Mouse (Mus musculus): ENCODE measurements at regions not wholly inside any gene's neighbourhood (a gene's known extent, or its start where the extent isn't known, plus 50 kb on each side); places are given as distances from the start of the nearest gene placed in this dataset.

- no peak for DNase-seq
These were observed 282.2 kb upstream of the Cdh6 start for GRCm38 (mm10) chr15:13455560-13456219.

DNA sequence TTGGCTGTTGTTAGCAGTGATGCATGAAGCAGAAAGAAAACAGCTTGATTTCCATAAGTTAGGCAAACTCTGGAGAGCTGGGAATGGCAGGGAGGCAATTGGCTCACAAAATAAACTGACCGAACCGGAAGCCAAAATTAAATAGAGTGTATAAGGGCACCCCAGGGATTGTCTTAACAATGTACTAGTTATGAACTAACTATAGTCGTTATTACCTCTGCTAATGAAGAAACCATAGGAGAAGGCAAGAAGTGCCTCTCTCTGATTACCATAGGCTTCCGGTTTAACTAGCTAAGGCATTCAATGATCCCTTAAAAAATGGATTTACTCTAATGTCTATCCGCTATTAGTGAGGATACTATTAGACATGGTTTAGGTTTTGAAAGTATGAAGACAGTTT is 276.9 kb upstream of the Cdh6 start:
- no peak for DNase-seq

DNA sequence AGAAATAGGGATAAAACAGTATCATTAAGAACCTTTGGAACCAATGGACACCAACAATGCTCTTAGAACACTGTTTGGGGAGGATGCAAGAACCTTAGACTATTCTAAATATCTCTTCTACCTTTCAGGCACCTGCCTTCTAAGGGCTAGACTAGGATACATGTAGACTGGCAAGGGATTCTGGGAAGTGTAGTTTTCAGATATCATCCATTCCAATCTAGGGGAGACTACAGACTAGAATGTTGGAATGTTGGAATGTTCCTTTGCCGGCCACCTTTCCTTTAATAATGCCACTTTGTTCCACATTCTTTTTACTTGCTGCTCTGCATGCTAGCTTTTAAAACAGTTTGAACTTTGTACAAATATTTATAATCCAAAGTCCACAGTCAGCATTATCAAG is 261.1 kb upstream of the Cdh6 start:
- no peak for DNase-seq

GRCm38 (mm10) chr15:13432971-13433370 is 259.5 kb upstream of the Cdh6 start:
- no peak for DNase-seq

DNA sequence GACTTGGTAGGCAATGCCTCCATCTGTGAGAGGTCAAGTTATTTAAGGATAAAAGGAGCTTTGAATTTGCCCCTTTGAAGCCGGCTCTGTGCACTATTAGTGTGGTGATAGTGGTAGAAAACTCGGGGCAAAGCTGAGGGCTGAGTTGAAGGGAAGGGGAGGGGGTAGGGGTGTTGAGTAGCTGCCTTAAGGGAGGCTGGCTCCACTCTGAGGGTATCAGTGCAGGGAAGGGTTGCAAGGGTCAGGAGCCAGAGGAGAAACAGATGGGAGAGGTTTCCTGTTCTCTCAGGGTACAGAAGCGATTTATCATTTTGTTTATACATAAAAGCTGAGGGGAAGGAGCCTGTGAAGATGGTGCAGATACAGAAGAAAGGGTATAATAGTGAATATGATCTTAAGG is 246.1 kb upstream of the Cdh6 start:
- DNase-seq: no peak

DNA sequence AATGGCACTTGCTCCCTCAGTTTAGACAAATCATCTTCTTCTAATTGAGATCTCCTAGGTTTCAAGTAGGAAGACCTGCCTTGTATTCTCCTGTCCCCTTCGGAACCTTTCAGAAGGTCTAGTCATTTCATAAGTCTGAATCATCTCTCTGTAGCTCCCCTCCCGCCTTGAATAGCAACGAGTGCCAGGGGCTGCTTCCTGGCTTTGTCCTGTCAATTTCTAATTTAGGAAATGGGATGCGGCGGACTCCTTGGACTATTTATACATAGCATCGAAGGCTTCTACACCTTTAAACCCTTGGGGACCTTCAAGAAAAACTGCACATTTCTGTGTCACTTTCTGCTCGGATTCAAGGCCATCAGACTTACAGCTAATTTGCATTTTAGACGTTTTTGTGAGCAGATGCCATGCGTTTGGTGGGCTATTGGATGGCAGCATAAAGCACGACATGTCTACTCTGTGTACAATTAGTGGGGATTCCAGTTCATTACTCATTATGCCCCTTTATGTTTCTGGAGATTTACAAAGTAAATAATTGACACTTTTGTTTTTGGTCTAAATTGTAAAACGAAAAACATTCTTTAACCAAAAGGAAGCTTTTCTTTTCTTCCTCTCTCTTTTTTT is 236.7 kb upstream of the Cdh6 start:
- DNase-seq: no peak

DNA sequence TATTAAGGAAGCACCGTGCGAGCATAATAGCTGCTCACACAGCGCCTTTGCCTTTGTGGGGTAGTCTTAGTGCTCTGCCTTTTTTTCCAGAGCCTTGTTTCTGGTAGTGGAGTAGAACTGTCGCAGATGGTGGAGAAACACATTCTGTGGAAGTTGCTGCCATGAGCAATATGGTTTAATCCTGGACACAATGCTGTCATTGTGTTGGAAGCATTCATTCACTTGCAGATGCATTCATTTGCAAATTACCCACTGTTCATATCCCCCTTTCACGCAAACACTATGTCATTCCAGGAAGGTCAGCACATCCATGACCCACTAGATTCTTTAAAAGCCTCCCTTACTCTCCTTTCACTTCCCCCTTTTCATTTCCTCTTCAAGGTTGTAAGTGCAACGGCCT is 219.7 kb upstream of the Cdh6 start:
- no peak for DNase-seq

DNA sequence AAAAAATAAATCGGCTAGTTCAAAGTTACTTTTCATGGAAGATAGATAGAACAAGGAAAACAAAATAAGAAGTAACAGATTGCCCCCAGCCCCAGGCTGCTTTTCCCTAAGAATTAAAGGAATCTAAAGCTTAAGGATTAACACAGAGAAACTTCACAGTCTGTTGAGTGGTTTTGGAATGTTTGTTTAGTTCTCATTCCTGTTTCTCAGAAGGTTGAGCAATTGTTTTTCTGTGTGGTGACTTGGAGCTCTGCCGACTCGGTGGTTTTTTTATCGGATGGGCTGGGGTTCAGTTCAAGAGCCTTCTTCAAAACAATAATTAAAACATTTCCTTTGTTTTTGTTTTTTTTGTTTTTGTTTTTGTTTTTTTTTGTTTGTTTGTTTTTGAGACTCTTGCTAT is 217.9 kb upstream of the Cdh6 start:
- no peak for DNase-seq

GRCm38 (mm10) chr15:13384815-13385214 is 211.3 kb upstream of the Cdh6 start:
- no peak for DNase-seq

GRCm38 (mm10) chr15:13375590-13375989 is 202.1 kb upstream of the Cdh6 start:
- DNase-seq: no peak

DNA sequence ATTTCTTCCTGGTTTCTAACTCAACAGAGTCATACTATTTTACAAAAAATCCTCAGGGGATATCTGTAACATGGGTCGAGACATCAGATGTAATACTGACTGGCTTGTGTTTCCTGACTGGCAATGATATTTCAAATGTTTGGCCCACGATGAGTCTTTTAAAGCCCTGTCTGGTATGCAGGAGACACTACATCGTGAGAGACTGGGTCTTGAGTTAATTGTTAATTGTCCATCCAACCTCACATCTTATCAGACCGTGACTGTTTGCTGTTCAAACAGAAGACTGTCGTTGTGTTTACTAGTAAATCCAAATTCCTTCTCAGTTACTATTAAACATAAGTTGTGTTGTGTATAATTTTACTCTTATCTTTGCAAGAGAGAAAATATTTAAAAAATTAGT is 195.3 kb upstream of the Cdh6 start:
- no peak for DNase-seq

- DNase-seq: no peak
These were observed 193.9 kb upstream of the Cdh6 start for GRCm38 (mm10) chr15:13367291-13367954.

- no peak for DNase-seq
These were observed 193.1 kb upstream of the Cdh6 start for GRCm38 (mm10) chr15:13366606-13367005.

- DNase-seq: no peak
These were observed 187.3 kb upstream of the Cdh6 start for GRCm38 (mm10) chr15:13360741-13361140.

DNA sequence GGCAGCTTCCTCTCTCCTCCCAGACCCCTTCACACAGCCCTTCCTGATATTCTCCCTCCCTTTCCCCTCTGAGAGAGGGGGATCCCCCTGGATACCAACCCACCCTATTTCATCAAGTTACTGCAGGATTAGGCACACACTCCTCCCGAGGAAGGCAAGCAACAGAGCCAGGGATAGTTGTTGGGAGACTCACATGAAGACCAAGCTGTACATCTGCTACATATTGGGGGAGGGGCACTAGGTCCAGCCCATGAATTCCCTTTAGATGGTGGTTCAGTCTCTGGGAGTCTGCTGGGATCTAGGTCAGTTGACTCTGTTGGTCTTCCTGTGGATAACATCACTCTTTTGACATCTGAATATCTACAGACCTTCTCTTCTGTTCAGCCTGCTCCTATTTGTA is 185.6 kb upstream of the Cdh6 start:
- no peak for DNase-seq

DNA sequence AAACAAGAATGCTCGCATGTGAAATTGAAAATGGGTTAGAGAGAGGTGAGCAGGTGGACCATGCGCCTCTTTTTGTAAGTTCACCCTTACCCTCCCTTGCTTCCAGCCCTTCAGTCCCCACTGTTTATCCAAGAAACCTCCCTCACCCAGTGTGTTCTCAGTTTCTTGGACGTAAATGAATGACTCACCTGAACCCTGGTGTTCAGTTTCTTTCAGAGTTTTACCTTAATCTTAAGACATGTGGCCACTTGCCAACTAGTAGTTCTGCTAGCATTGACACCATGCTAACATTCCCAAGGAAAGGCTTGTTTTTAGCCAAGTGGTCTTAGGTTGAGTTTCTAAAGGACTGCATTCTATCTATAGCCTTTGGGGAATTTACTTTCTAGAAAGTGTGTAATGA is 176.8 kb upstream of the Cdh6 start:
- DNase-seq: no peak

DNA sequence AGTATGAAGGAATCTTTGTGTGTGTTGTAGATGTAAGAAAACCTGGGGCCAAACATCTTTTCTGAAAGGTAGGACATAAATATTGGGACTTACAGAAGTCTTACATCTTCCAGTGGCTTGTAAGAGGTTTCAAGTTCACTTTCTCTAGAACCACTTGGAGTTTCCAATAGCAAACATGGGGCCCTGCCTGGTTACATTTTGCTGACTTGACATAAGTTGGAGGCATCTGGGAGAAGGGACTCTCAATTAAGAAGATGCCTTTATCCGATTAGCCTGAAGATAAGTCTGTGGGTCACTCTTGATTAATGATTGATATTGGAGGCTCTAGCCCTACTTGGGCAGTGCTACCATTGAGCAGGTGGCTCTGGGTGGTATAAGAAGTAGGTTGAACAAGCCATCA is 162.9 kb upstream of the Cdh6 start:
- no peak for DNase-seq

DNA sequence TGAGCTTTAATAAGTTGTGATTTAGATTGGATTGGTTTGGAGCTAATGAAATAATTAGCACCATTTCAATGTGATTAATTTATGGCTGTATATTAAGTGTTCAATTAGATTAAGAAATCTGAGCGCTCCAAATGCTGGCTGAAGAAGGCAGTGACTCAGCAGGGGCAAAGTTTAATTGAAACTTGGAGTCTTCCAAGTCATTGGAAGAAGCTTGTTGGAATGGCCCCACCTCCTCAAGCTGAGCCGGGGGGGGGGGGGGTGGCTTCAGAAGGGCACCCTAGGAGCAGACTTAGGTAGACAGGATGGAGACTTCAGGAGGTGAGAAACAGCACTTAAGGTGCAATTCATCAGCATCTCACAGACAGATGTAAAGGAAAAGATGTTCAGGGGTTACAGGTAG is 151.0 kb upstream of the Cdh6 start:
- DNase-seq: no peak

GRCm38 (mm10) chr15:13320599-13321348 is 147.3 kb upstream of the Cdh6 start:
- no peak for DNase-seq

- no peak for DNase-seq
These were observed 131.1 kb upstream of the Cdh6 start for GRCm38 (mm10) chr15:13304562-13304961.

DNA sequence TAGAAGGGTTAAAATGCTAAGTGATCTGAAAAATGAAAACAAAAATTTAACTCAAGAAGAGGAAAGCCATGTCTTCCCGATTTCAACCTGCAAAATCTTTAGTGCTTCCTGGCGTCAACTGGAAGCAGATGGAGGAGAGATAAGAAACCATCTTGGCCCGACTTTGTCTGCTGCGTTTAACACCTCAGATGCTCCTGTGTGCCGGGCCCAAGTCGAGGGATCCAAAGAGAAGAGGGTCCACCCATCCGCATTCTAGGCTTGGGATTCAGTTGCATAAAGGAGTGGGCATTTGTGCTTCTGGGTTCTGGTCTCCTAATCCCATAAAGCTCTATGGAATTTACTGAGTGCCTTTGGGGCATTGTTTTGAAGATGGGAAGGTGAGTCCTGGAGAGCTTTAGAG is 130.0 kb upstream of the Cdh6 start:
- DNase-seq: no peak

DNA sequence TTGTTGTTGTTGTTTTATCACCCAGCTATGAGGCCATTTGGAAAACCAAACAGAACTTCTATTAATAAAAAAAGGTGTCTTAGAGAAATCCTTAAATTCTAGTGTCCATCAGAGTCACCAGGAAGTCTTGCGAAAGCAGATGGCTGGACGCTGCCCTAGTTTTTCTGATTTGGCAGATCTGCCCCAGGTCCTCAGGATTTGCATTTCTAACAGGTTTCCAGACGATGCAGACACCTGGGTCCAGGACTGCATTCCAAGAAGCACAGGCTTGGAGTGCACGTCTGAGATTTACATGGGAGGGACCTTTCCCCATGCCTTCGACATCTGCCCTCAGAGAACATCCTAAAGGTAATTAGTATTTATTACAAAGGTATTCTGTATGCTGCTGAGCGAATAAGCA is 129.2 kb upstream of the Cdh6 start:
- DNase-seq: no peak

DNA sequence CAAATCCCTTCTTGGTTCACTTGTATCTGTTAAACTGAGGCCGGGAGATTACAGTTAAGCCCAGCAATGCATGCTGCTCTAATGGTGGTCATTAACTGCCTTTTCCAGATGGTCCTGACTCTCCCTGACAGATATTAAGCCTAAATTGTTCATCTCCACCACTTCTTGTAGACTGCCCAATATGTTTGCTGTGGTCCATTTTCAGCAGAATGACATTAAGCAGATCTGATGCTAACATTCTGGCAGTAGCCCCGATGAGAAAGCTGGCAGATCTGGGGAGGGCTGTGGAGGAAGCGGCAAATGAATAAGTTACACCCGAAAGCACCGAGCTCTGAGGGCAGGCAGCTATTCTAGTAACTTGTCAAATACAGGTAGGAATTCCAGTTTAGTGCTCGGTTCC is 123.5 kb upstream of the Cdh6 start:
- DNase-seq: no peak

DNA sequence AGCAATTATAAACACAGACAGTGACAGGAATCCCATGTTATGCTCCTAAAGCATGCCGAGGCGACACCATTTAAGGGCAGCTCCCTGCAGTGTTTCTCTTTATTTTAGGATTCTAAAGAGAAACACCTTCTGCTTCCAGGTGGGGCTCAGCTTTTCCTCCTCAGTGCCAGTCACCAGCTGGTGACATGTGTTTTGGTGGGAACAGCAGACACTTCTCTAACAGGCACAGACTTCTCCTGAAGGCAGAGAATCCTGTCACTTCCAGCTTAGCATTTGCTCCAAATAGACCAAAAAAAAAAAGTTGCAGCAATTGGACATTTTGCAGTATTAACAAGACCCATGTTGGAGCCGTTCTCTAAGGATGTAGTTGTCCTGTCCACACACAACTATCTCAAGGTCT is 115.6 kb upstream of the Cdh6 start:
- DNase-seq: no peak
